Mouse (Mus musculus) forebrain, postnatal 0 days (tissue): ENCODE measurements around the gene Syngr1. TPM values are rescaled to one million over a fixed set of nuclear protein-coding genes. Genes with fewer than 3 reads are reported as not detected.

Source experiments
- ATAC-seq: fragments of 200-750 bp; cut with Nextera tagmentation; 2 replicates; pipeline ENCODE4 v1.8.0; 2017; ENCODE audit warnings: mild to moderate bottlenecking, moderate library complexity
- DNase-seq: peaks from one replicate; pipeline ENCODE4 v3.0.0-alpha.2; 2015
- H3K27ac ChIP-seq: fragments of 300-500 bp; sonication (generic); 2 replicates; pipeline ENCODE4 v1.5.1; 2014; ENCODE audit warnings: low read depth, mild to moderate bottlenecking, antibody characterized with exemption, low read length, moderate library complexity, mixed read lengths
- H3K27me3 ChIP-seq: fragments of 300-500 bp; sonication (generic); 2 replicates; pipeline ENCODE4 v1.6.1; 2014; ENCODE audit warnings: mild to moderate bottlenecking, low read length, mixed read lengths; ENCODE audit not compliant: insufficient read depth
- H3K36me3 ChIP-seq: fragments of 300-500 bp; sonication (generic); 2 replicates; pipeline ENCODE4 v1.6.1; 2014; ENCODE audit warnings: mild to moderate bottlenecking, moderate library complexity; ENCODE audit not compliant: insufficient read depth
- H3K4me1 ChIP-seq: fragments of 300-500 bp; sonication (generic); 2 replicates; pipeline ENCODE4 v1.6.1; 2014; ENCODE audit warnings: antibody characterized with exemption; ENCODE audit not compliant: insufficient read depth
- H3K4me2 ChIP-seq: fragments of 300-500 bp; sonication (generic); 2 replicates; pipeline ENCODE4 v1.6.1; 2014; ENCODE audit warnings: low read depth, mild to moderate bottlenecking, moderate library complexity
- H3K4me3 ChIP-seq: fragments of 300-500 bp; sonication (generic); 2 replicates; pipeline ENCODE4 v1.5.1; 2014; ENCODE audit warnings: low read depth, low read length, mixed read lengths
- H3K9ac ChIP-seq: fragments of 300-500 bp; sonication (generic); 2 replicates; pipeline ENCODE4 v1.6.1; 2014; ENCODE audit warnings: mild to moderate bottlenecking
- H3K9me3 ChIP-seq: fragments of 300-500 bp; sonication (generic); 2 replicates; pipeline ENCODE4 v1.6.1; 2016; ENCODE audit warnings: low read length
- CTCF ChIP-seq: sonication (generic); IDR thresholded peaks from 2 replicates; pipeline ENCODE4 v1.5.1; 2016; ENCODE audit warnings: antibody characterized with exemption, control low read depth, low read depth
- WGBS: fragments of 180-500 bp; shearing (Covaris S2); extraction: QIAGEN DNeasy Blood & Tissue Kit; methylation state at CpG from one replicate; pipeline ENCODE4 v1.1.7; 2014; 5-methylcytosine and 5-hydroxymethylcytosine counted together
- polyA plus RNA-seq: library from polyadenylated mRNA; unstranded; fragments of >200 nt; fragmentation: Nextera tagmentation; extraction: Ambion mirVana; gene quantifications from 2 replicates; pipeline ENCODE4 v1.2.1, GENCODE M21; 2015
- total RNA-seq: library from RNA; depleted of rRNA; stranded (reverse); fragments of >200 nt; gene quantifications from 2 replicates; pipeline ENCODE4 v1.2.3, GENCODE M21; 2014

The Syngr1 gene
- total and polyA plus RNA-seq, 2 experiments from 2014 or later: 69.0 to 127 TPM

GRCm38 (mm10) chr15:80107143-80107542, 16.0 kb downstream of the Syngr1 start:
- H3K9me3 ChIP-seq: no peaks in the 10 kb centered on the region
- no peaks in the 10 kb centered on the region for H3K27me3 ChIP-seq
- H3K9ac ChIP-seq: no peak overlapping the region
- DNase-seq (no peak), ATAC-seq (no peak)
- 94% methylated on average over 8 of the region's 8 CpGs for WGBS
- H3K4me2 ChIP-seq: no peak overlapping the region
- no peak overlapping the region for H3K27ac ChIP-seq
- H3K4me3 ChIP-seq: no peak overlapping the region
- no peaks in the 10 kb centered on the region for H3K4me1 ChIP-seq
- H3K36me3 ChIP-seq: peaks cover 22% of the 10 kb centered on the region
- TF ChIP-seq CTCF: no peak

GRCm38 (mm10) chr15:80107575-80107974, 16.4 kb downstream of the Syngr1 start:
- Histone ChIP-seq H3K27ac (no peak overlapping the region), H3K4me1 (no peaks in the 10 kb centered on the region), H3K9ac (no peak overlapping the region), H3K4me2 (no peak overlapping the region), H3K9me3 (no peaks in the 10 kb centered on the region), H3K27me3 (no peaks in the 10 kb centered on the region), H3K4me3 (no peak overlapping the region), H3K36me3 (peaks cover 27% of the 10 kb centered on the region)
- ATAC-seq (no peak), DNase-seq (no peak)
- 86% methylated on average over 3 of the region's 3 CpGs for WGBS
- TF ChIP-seq CTCF: no peak

GRCm38 (mm10) chr15:80111436-80111835, 20.3 kb downstream of the Syngr1 start:
- Histone ChIP-seq H3K36me3 (peaks cover 47% of the 10 kb centered on the region), H3K4me2 (no peak overlapping the region), H3K9ac (no peak overlapping the region), H3K9me3 (no peaks in the 10 kb centered on the region), H3K27ac (no peak overlapping the region), H3K4me1 (no peaks in the 10 kb centered on the region), H3K27me3 (no peaks in the 10 kb centered on the region), H3K4me3 (no peak overlapping the region)
- TF ChIP-seq CTCF: no peak
- ATAC-seq (no peak), DNase-seq (no peak)
- WGBS: 88% methylated on average over 12 of the region's 12 CpGs

- H3K9me3 ChIP-seq: no peaks in the 10 kb centered on the region
- no peak overlapping the region for H3K27ac ChIP-seq
- peak; percentile 42 for TF ChIP-seq CTCF
- H3K4me2 ChIP-seq: no peak overlapping the region
- no peak overlapping the region for H3K9ac ChIP-seq
- DNase-seq: no peak
- H3K4me3 ChIP-seq: no peak overlapping the region
- ATAC-seq: no peak
- peaks cover 54% of the 10 kb centered on the region for H3K36me3 ChIP-seq
- 54% methylated on average over 2 of the region's 2 CpGs for WGBS
- H3K4me1 ChIP-seq: no peaks in the 10 kb centered on the region
- H3K27me3 ChIP-seq: no peaks in the 10 kb centered on the region
These were observed 21.4 kb downstream of the Syngr1 start for GRCm38 (mm10) chr15:80112499-80112898.

- DNase-seq: no peak
- TF ChIP-seq CTCF: no peak
- Histone ChIP-seq H3K4me3 (no peak overlapping the region), H3K9ac (no peak overlapping the region), H3K27me3 (no peaks in the 10 kb centered on the region), H3K4me2 (no peak overlapping the region), H3K4me1 (no peaks in the 10 kb centered on the region), H3K9me3 (no peaks in the 10 kb centered on the region), H3K27ac (no peak overlapping the region), H3K36me3 (peaks cover 52% of the 10 kb centered on the region)
- 91% methylated on average over 7 of the region's 7 CpGs for WGBS
- no peak for ATAC-seq
These were observed 23.3 kb downstream of the Syngr1 start for GRCm38 (mm10) chr15:80114414-80114813.

GRCm38 (mm10) chr15:80115256-80115655, 24.1 kb downstream of the Syngr1 start:
- H3K4me3 ChIP-seq: no peak overlapping the region
- 63% methylated on average over 5 of the region's 5 CpGs for WGBS
- H3K36me3 ChIP-seq: peaks cover 50% of the 10 kb centered on the region
- no peak for TF ChIP-seq CTCF
- H3K9me3 ChIP-seq: no peaks in the 10 kb centered on the region
- no peak for DNase-seq
- H3K9ac ChIP-seq: no peak overlapping the region
- H3K4me2 ChIP-seq: no peak overlapping the region
- H3K27ac ChIP-seq: no peak overlapping the region
- H3K27me3 ChIP-seq: no peaks in the 10 kb centered on the region
- H3K4me1 ChIP-seq: no peaks in the 10 kb centered on the region
- ATAC-seq: no peak

GRCm38 (mm10) chr15:80115866-80116794, 25.0 kb downstream of the Syngr1 start:
- DNase-seq: no peak
- Histone ChIP-seq H3K4me2 (no peak overlapping the region), H3K9me3 (no peaks in the 10 kb centered on the region), H3K4me1 (no peaks in the 10 kb centered on the region), H3K27ac (no peak overlapping the region), H3K9ac (no peak overlapping the region), H3K36me3 (peaks cover 42% of the 10 kb centered on the region), H3K4me3 (no peak overlapping the region), H3K27me3 (no peaks in the 10 kb centered on the region)
- ATAC-seq: no peak
- WGBS: 76% methylated on average over 13 of the region's 13 CpGs
- no peak for TF ChIP-seq CTCF
